Mouse (Mus musculus) MEL-GATA-1-ER (cell line): ENCODE data around the gene Aifm2.

Source experiments
- DNase-seq: peaks from one replicate; pipeline ENCODE4 v3.0.0-alpha.2; 2012; ENCODE audit warnings: low read depth; ENCODE audit errors: extremely low read depth

Gene Aifm2

GRCm38 (mm10) chr10:61715996-61716864, 1.2 kb downstream of the Aifm2 start:
- no peak for DNase-seq

- DNase-seq: no peak
Measured at GRCm38 (mm10) chr10:61717406-61718296, 2.6 kb downstream of the Aifm2 start.

- no peak for DNase-seq
Measured at GRCm38 (mm10) chr10:61720331-61720730, 5.3 kb downstream of the Aifm2 start.

GRCm38 (mm10) chr10:61722215-61722614, 7.2 kb downstream of the Aifm2 start:
- DNase-seq: no peak

- DNase-seq: no peak
Measured at GRCm38 (mm10) chr10:61723271-61723670, 8.2 kb downstream of the Aifm2 start.

- no peak for DNase-seq
Measured at GRCm38 (mm10) chr10:61729181-61729580, 14.1 kb downstream of the Aifm2 start.

- no peak for DNase-seq
Measured at GRCm38 (mm10) chr10:61730171-61730570, 15.1 kb downstream of the Aifm2 start.

- DNase-seq: no peak
Measured at GRCm38 (mm10) chr10:61734377-61734776, 19.3 kb downstream of the Aifm2 start.

GRCm38 (mm10) chr10:61736671-61737078, 21.6 kb downstream of the Aifm2 start:
- no peak for DNase-seq

- no peak for DNase-seq
Measured at GRCm38 (mm10) chr10:61737537-61737936, 22.5 kb downstream of the Aifm2 start.

GRCm38 (mm10) chr10:61738126-61738525, 23.1 kb downstream of the Aifm2 start:
- no peak for DNase-seq

GRCm38 (mm10) chr10:61741306-61741705, 26.2 kb downstream of the Aifm2 start:
- DNase-seq: no peak

- DNase-seq: no peak
Measured at GRCm38 (mm10) chr10:61741873-61742272, 26.8 kb downstream of the Aifm2 start.

GRCm38 (mm10) chr10:61742336-61742735, 27.3 kb downstream of the Aifm2 start:
- DNase-seq: no peak

GRCm38 (mm10) chr10:61745133-61745532, 30.1 kb downstream of the Aifm2 start:
- DNase-seq: no peak

GRCm38 (mm10) chr10:61747302-61747701, 32.2 kb downstream of the Aifm2 start:
- no peak for DNase-seq

- DNase-seq: no peak
Measured at GRCm38 (mm10) chr10:61750014-61750413, 35.0 kb downstream of the Aifm2 start.

- no peak for DNase-seq
Measured at GRCm38 (mm10) chr10:61751534-61752219, 36.6 kb downstream of the Aifm2 start.

- DNase-seq: no peak
Measured at GRCm38 (mm10) chr10:61753071-61753470, 38.0 kb downstream of the Aifm2 start.

- DNase-seq: no peak
Measured at GRCm38 (mm10) chr10:61757022-61757421, 42.0 kb downstream of the Aifm2 start.

- no peak for DNase-seq
Measured at GRCm38 (mm10) chr10:61758904-61759303, 43.8 kb downstream of the Aifm2 start.

- DNase-seq: no peak
Measured at GRCm38 (mm10) chr10:61759869-61760268, 44.8 kb downstream of the Aifm2 start.
